Mouse (Mus musculus): ENCODE results near the gene Vmn2r59. TPM values are rescaled to one million over a fixed set of nuclear protein-coding genes. Genes with fewer than 3 reads are reported as not detected.

The Vmn2r59 gene
- polyA plus RNA-seq (2012; rRNA removed; ENCODE audit: low replicate concordance), result not detected in 2 replicates

DNA sequence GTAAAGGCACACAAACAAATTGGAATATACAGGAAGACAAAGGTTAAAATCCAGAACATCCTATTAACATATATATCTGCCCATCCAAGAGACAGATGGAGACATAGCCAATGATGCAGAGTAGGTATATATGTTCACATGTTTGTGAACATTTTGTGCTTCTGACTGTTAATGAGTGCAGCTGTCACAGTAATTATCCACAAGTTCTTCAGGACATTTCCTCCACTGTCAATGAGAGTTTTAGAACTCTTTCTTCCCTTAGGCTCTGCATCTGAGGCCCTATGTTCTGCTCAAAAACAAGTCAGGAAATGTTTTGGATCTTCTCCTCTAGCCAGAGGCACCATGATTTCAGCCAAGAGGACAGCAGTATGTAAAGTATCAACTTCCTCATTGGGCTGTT lies at the start of gene Vmn2r59:
Gene Vmn2r59 (minus strand): TSS at position 101 of the 400 bp plus-strand sequence.

DNA sequence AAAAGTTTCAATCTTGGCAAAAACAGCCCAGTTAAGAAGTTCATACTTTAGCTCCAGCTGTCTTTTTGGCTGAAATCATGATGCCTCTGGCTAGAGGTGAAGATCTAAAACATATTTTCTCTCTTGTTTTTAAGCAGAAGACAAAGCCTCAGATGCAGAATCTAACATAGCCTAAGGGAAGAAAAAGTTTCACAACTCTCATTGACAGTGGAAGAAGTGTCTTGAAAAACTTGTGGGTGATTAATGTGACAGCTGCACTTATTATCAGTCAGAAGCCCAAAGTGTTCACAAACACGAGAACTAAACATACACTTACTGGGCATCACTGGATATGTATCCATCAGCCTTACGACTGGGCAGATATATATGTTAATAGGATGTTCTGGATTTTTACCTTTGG lies 48.6 kb upstream of the Vmn2r59 start, which contains the start of gene Vmn2r60:
Gene Vmn2r60 (plus strand): TSS at position 301 of the 400 bp plus-strand sequence.

Other genes starting within 250 kb of the Vmn2r59 start
- not detected in 2 replicates for gene Vmn2r58, start 186.3 kb downstream of the Vmn2r59 start, polyA plus RNA-seq (2012; rRNA removed; ENCODE audit: low replicate concordance)
- gene Vmn2r60, start 48.7 kb upstream of the Vmn2r59 start, polyA plus RNA-seq (2012; rRNA removed; ENCODE audit: low replicate concordance), result not detected in 2 replicates
- not detected in 2 replicates for gene Vmn2r61, start 201.0 kb upstream of the Vmn2r59 start, polyA plus RNA-seq (2012; rRNA removed; ENCODE audit: low replicate concordance)

Measured in duodenum, adult 2 months (tissue).